Mouse (Mus musculus) midbrain, embryonic 16.5 days (tissue): ENCODE results near the gene Mpst. TPM values are rescaled to one million over a fixed set of nuclear protein-coding genes. Genes with fewer than 3 reads are reported as not detected.

Experiments
- ATAC-seq: fragments of 200-750 bp; cut with Nextera tagmentation; 2 replicates; pipeline ENCODE4 v1.8.0; 2017; ENCODE audit warnings: moderate TSS enrichment
- H3K27ac ChIP-seq: fragments of 300-500 bp; sonication (generic); 2 replicates; pipeline ENCODE4 v1.5.1; 2014; ENCODE audit warnings: mild to moderate bottlenecking, low read length, mixed read lengths
- H3K27me3 ChIP-seq: fragments of 300-500 bp; sonication (generic); 2 replicates; pipeline ENCODE4 v1.6.1; 2014; ENCODE audit warnings: low read depth, low read length, mixed read lengths; ENCODE audit not compliant: control insufficient read depth, insufficient read depth
- H3K36me3 ChIP-seq: fragments of 300-500 bp; sonication (generic); 2 replicates; pipeline ENCODE4 v1.6.1; 2014; ENCODE audit warnings: mild to moderate bottlenecking, low read length, moderate library complexity, mixed read lengths; ENCODE audit not compliant: control insufficient read depth, insufficient read depth
- H3K4me1 ChIP-seq: fragments of 300-500 bp; sonication (generic); 2 replicates; pipeline ENCODE4 v1.6.1; 2014; ENCODE audit warnings: mild to moderate bottlenecking, low read length, mixed read lengths; ENCODE audit not compliant: control insufficient read depth, insufficient read depth
- H3K4me2 ChIP-seq: fragments of 300-500 bp; sonication (generic); 2 replicates; pipeline ENCODE4 v1.6.1; 2014; ENCODE audit warnings: mild to moderate bottlenecking, low read length, mixed read lengths
- H3K4me3 ChIP-seq: fragments of 300-500 bp; sonication (generic); 2 replicates; pipeline ENCODE4 v1.5.1; 2014; ENCODE audit warnings: low read depth, mild to moderate bottlenecking, low read length, moderate library complexity, mixed read lengths
- H3K9ac ChIP-seq: fragments of 300-500 bp; sonication (generic); 2 replicates; pipeline ENCODE4 v1.6.1; 2014; ENCODE audit warnings: low read depth, low read length, mixed read lengths
- H3K9me3 ChIP-seq: fragments of 300-500 bp; sonication (generic); replicated peaks from 2 replicates; pipeline ENCODE4 v1.6.1; 2014; ENCODE audit warnings: mild to moderate bottlenecking, low read length, mixed read lengths; ENCODE audit not compliant: control insufficient read depth, poor library complexity, severe bottlenecking
- WGBS: fragments of 180-500 bp; shearing (Covaris S2); extraction: QIAGEN DNeasy Blood & Tissue Kit; methylation state at CpG from one replicate; pipeline ENCODE4 v1.1.7; 2014; 5-methylcytosine and 5-hydroxymethylcytosine counted together
- polyA plus RNA-seq: library from polyadenylated mRNA; unstranded; fragments of >200 nt; fragmentation: Nextera tagmentation; extraction: Ambion mirVana; gene quantifications from 2 replicates; pipeline ENCODE4 v1.2.1, GENCODE M21; 2015

Mpst gene
- polyA plus RNA-seq, 1 experiment from 2014 or later, result 4.3 TPM

DNA sequence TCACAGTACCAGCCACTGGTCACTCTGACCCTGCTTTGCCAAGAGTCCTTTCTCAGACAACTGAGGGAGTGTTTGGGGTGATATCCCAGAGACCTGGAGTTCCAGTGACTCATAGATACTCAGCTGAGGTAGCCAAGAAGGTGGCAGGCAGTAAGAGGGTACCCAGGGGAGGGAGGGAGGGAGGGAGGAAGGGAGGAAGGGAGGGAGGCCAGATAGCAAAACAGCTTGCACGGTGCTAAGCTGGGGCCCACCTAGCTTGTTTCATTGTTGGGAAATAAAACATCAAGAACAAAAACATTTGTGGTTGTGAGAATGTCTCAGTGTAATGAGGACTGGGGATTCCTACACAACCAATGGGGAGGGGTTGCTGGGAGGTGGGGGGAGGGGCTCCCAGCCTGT, 7.5 kb downstream of the Mpst start:
- ATAC-seq, result no peak
- H3K4me3 ChIP-seq, result no peak overlapping the region
- H3K9me3 ChIP-seq, result no peaks in the 10 kb centered on the region
- H3K27ac ChIP-seq, result no peak overlapping the region
- no peak overlapping the region for H3K4me2 ChIP-seq
- H3K4me1 ChIP-seq, result peaks cover 7% of the 10 kb centered on the region
- 44% methylated on average over 1 of the region's 1 CpGs for WGBS
- peaks cover 25% of the 10 kb centered on the region for H3K27me3 ChIP-seq
- no peak overlapping the region for H3K9ac ChIP-seq
- no peaks in the 10 kb centered on the region; the same call in 1 of the 2 replicates for H3K36me3 ChIP-seq

DNA sequence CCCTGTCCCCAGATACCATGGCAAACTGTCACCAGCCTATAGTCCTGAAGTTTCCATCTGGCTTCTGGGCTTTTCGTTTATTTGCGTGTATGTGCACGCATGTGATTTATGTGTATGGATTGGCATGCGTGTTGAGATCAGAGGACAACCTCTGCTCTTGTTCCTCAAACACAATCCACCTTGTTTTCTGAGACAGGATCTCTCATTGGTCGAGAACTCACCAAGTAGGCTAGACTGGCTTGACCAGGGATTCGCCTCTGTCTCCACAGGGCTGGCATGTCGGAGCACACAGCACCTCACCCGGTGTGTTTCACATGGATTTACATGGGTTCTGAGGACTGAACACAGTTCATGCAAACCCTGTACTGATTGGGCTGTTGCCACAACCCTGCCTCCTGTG, 7.9 kb downstream of the Mpst start:
- Histone ChIP-seq H3K9me3 (no peaks in the 10 kb centered on the region), H3K36me3 (no peaks in the 10 kb centered on the region; the same call in 1 of the 2 replicates), H3K27me3 (peaks cover 20% of the 10 kb centered on the region), H3K9ac (no peak overlapping the region), H3K4me2 (no peak overlapping the region), H3K4me1 (peaks cover 7% of the 10 kb centered on the region), H3K27ac (no peak overlapping the region), H3K4me3 (no peak overlapping the region)
- ATAC-seq, result no peak
- WGBS, result 95% methylated on average over 8 of the region's 8 CpGs

DNA sequence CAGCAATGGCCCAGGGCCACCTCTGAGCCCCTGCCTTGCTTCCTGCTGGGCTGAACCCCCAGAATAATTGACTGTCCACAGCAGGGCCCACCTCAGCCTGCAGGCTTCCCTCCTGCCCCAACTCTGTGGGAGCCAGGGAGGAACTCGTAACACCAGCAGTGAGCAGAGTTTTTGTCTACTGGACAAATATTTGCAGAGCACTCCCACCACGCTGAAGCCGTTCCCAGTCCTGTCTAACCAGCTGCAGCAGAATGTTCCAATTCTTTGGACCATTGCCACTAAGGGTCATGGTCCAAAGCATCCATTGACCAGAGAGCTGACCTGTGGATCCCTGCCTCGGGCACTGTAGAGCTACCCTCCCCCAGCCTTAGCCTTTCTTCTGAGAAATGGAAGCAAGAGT, 10.7 kb downstream of the Mpst start:
- no peaks in the 10 kb centered on the region; the same call in 1 of the 2 replicates for H3K27me3 ChIP-seq
- no peak overlapping the region for H3K4me3 ChIP-seq
- H3K27ac ChIP-seq, result no peak overlapping the region
- H3K4me2 ChIP-seq, result no peak overlapping the region
- no peaks in the 10 kb centered on the region for H3K9me3 ChIP-seq
- H3K4me1 ChIP-seq, result no peaks in the 10 kb centered on the region
- no peaks in the 10 kb centered on the region; the same call in 1 of the 2 replicates for H3K36me3 ChIP-seq
- WGBS, result 12% methylated on average over 4 of the region's 4 CpGs
- no peak for ATAC-seq
- H3K9ac ChIP-seq, result no peak overlapping the region

DNA sequence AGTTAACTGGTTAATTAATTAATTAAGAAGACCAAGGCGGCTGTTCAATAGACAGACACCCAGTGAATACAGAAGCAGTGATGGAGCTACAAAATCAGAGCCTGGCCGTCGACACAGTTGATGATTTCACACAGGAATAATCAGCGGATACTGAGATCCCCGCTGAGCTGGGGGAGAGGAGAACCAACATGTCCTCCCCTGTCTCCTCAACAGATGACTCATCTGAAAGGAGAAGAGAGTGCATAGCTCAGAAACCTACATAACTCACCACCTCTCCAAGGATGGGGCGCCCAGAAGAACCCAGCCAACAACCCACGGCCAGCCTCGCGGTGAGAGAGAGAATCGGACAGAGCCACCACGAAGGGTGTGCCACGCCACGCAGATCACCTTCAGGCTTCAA, 14.2 kb downstream of the Mpst start:
- no peak for ATAC-seq
- Histone ChIP-seq H3K4me3 (no peak overlapping the region), H3K4me1 (peaks cover 3% of the 10 kb centered on the region), H3K9me3 (no peaks in the 10 kb centered on the region), H3K27ac (no peak overlapping the region), H3K4me2 (no peak overlapping the region), H3K27me3 (no peaks in the 10 kb centered on the region; the same call in 1 of the 2 replicates), H3K36me3 (no peaks in the 10 kb centered on the region), H3K9ac (no peak overlapping the region)
- WGBS, result 83% methylated on average over 13 of the region's 13 CpGs

DNA sequence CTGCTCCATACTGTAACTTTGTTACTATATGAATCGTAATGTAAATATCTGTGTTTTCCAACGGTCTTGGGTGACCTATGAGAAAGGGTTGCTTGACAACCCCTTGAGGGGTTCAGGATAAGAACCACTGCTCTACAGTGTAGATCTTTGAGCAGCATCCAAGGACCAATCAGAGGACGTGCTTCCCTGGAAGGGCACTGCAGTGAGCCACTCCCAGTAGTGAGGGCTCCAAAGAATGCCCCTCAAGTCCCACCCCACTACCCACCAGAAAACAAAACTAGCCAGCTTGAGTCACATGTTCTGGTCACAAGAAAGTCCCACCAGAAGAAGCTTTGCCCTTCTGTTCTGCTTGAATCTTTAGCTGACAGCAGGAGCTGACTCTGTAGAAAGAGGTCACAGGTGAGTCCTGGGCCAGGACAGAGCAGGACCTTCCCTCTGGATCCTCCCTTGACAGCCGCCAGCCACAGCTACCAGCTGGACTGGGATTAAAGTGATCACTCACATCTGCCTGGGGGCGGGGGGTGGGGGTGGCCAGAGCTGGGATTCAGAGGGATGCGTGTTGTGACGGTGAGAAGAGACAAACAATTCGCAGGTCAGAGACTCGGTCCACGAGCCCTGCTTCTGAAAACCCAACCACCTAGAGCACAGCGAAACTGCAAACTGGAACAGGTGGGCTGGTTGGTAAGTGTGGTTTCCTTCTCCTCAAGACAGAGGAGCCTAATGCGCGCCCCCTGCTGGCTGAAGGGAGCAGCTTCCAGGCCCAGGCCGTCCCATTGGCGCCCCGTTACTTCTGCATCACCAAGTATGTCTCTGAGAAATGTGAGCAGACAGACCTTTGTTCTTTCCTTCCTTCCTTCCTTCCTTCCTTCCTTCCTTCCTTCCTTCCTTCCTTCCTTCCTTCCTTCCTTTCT, 16.1 kb downstream of the Mpst start:
- H3K9ac ChIP-seq, result 0 out of 2 replicates have a peak overlapping the region, but pooled peaks have one; percentile 30
- 17% methylated on average over 16 of the region's 16 CpGs for WGBS
- no peaks in the 10 kb centered on the region for H3K9me3 ChIP-seq

DNA sequence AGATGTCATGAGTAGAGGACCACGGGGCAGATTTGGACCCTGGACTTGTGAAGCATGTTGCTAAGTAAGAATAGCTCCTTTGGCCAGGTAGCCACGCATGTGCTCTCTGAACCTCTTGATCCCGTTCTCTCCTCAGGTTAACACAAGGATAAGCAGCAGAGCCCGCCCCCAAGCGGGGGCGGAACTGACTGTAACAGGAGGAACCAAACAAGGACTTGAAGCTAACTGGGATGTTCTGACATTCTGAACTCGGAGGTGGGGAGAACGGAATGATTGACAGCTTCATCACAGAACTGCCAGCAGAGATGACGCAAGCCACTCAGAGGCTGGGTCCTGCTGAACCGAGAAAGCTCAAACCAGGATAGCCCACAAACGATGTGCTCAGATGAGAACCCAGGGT, 18.3 kb downstream of the Mpst start:
- Histone ChIP-seq H3K27me3 (no peaks in the 10 kb centered on the region; the same call in 1 of the 2 replicates), H3K4me1 (peaks cover 10% of the 10 kb centered on the region), H3K4me2 (no peak overlapping the region), H3K9ac (no peak overlapping the region), H3K4me3 (no peak overlapping the region), H3K27ac (no peak overlapping the region), H3K9me3 (no peaks in the 10 kb centered on the region), H3K36me3 (no peaks in the 10 kb centered on the region)
- 30% methylated on average over 11 of the region's 11 CpGs for WGBS
- ATAC-seq, result no peak

More for the DNA sequence above, 16.1 kb downstream of the Mpst start:
- Histone ChIP-seq H3K27me3 (no peaks in the 10 kb centered on the region; the same call in 1 of the 2 replicates), H3K4me1 (peaks cover 3% of the 10 kb centered on the region), H3K36me3 (no peaks in the 10 kb centered on the region), H3K4me2 (peak overlapping the region; percentile 30; the same call in 1 of the 2 replicates), H3K4me3 (no peak overlapping the region), H3K27ac (no peak overlapping the region)
- peak; percentile 81; the same call in 1 of the 2 replicates for ATAC-seq

DNA sequence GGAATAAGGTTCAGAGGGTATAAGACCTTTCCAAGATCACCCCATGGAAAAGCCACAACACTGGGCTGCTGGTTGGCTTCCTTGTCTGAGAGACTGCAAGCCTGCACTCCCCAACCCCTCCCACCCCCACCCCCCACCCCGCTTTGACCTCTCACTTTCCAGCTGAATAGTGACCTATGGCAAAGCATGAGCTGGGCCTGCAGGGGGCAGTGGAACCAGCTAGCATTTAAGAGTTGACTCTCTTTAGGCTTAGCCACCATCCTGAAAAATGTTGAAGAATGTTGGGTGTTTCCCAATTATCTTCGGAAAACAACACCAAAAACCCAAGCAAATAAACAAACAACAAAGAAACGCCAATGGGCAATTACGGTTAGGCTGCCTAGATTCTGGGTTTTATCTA, 19.0 kb downstream of the Mpst start:
- Histone ChIP-seq H3K9ac (no peak overlapping the region), H3K36me3 (no peaks in the 10 kb centered on the region), H3K4me2 (no peak overlapping the region), H3K27ac (no peak overlapping the region), H3K4me3 (no peak overlapping the region), H3K27me3 (no peaks in the 10 kb centered on the region; the same call in 1 of the 2 replicates), H3K4me1 (peaks cover 17% of the 10 kb centered on the region), H3K9me3 (no peaks in the 10 kb centered on the region)
- ATAC-seq, result no peak
- WGBS, result 63% methylated on average over 4 of the region's 4 CpGs

DNA sequence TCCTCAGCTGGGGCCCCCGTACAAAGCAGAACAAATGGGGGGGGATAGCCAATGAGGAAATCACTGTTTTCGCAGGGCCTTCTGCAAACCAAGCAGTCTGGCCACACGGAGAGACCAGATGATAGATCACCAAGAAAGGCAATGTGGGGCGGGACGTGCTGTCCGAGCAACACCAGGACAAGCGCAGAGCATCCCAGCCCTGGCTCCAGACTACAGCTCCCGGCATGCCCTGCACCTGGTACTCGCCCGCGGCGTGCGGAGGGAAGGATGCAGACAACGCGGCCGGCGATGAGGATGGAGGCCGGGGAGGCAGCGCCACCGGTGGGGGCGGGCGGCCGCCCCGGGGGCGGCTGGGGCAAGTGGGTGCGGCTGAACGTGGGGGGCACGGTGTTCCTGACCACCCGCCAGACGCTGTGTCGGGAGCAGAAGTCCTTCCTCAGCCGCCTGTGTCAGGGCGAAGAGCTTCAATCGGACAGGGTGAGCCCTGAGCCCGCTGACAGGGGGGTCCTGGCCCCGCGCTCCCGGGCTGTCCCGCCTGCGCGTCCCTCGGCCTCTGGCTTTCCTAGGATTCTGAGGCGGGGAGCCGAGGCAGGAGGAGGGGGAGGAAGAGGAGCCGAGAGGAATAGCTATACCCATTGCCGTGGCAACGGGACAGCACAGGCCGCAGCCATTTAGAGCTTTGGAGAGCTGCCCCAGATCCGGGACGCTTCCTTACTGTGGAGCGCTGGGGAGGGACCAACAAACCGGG, 22.3 kb downstream of the Mpst start, which contains the start of gene Kctd17:
Gene Kctd17, plus strand, starts transcription at position 174 of the 748 bp plus-strand sequence.
- H3K27ac ChIP-seq, result peak within 1 kb of the TSS; percentile 76
- no peaks in the 10 kb centered on the region for H3K27me3 ChIP-seq
- H3K4me1 ChIP-seq, result peaks cover 15% of the 10 kb centered on the region
- no peaks in the 10 kb centered on the region for H3K9me3 ChIP-seq
- peak within 1 kb of the TSS; percentile 95 for H3K9ac ChIP-seq
- peak within 1 kb of the TSS; percentile 96 for H3K4me2 ChIP-seq
- WGBS, result 2% methylated on average over 45 of the region's 52 CpGs
- H3K4me3 ChIP-seq, result peak within 1 kb of the TSS; percentile 90
- peak; percentile 93 for ATAC-seq
- H3K36me3 ChIP-seq, result peaks cover 7% of the 10 kb centered on the region; the same call in 1 of the 2 replicates
